8 mouse cellular contexts compared by ENCODE assay signal in the genomic region with DNA sequence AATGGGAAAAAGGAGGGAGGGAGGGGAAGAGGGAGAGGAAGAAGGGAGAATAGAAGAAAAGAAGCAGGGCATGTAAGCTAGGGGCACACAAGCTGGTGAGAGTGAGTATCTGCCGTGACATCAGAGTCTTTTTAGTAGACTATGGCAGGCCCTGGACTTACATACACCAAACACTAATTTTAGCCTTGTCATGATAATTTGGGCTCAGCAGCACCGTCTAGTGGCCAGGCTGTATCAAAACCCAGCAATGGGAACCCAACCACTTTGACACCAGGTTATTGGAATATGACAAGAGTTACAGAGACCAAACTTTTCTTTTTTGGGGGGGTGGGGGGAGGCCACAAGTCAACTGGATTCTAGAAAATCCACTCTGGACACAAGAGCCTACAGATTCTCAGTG. TPM values are rescaled to one million over a fixed set of nuclear protein-coding genes. Genes with fewer than 3 reads are reported as not detected.
DNase-seq lines count a peak whose midpoint lies in the region; TF ChIP-seq lines count a peak whose summit lies in the region.

No protein-coding gene starts in this region.

- no peaks in the 10 kb centered on the region for H3K36me3 ChIP-seq in heart, embryonic 10.5 days
- H3K36me3 ChIP-seq in thymus, adult 2 months (ENCODE audit: control insufficient read depth, insufficient read depth, low read length): no peaks in the 10 kb centered on the region

- WGBS in heart, embryonic 10.5 days: 25% methylated on average over 2 of the region's 2 CpGs
- 15% methylated on average over 2 of the region's 2 CpGs for WGBS in thymus, adult 2 months
- WGBS in lung, adult 2 months: 18% methylated on average over 2 of the region's 2 CpGs

- no peaks in the 10 kb centered on the region for H3K27me3 ChIP-seq in heart, embryonic 10.5 days (ENCODE audit: insufficient read depth, poor library complexity, severe bottlenecking)
- no peaks in the 10 kb centered on the region for H3K27me3 ChIP-seq in thymus, adult 2 months (ENCODE audit: control insufficient read depth, insufficient read depth, low read length)

- DNase-seq in heart, postnatal 10 days: peak; percentile 52 to 70
- DNase-seq in heart, embryonic 10.5 days (ENCODE audit: low spot score): no peak
- DNase-seq in thymus, adult 2 months: peak; percentile 17
- no peak for DNase-seq in thymus, adult 18-20 months
- peak; percentile 1 for DNase-seq in c-Kit-positive CD71-positive TER-119-positive erythroid progenitor cells, embryonic 14.5 days (ENCODE audit: low spot score)
- DNase-seq in lung, adult 2 months: peak; percentile 61
- DNase-seq in ovary, postnatal 14 days (ENCODE audit: low spot score): no peak
- DNase-seq in ovary, adult 18-20 months (ENCODE audit: low spot score): no peak

- H3K27ac ChIP-seq in heart, embryonic 10.5 days: no peak overlapping the region
- no peak overlapping the region for H3K27ac ChIP-seq in thymus, adult 2 months (ENCODE audit: control insufficient read depth, insufficient read depth, low read length)

- TF ChIP-seq POLR2A in thymus, adult 2 months (IDR thresholded peaks at IDR 0.05; ENCODE audit: control insufficient read depth, extremely low read depth, insufficient read depth, low read length, poor library complexity): no peak
- TF ChIP-seq POLR2A in lung, adult 2 months (IDR thresholded peaks at IDR 0.05; ENCODE audit: borderline replicate concordance, extremely low read depth, low read depth, low read length): no peak

- intact Hi-C loops in heart, postnatal 10 days (cut with DNase I): loop anchor here (1.0 kb wide), 1 partner anchor 35 kb away; no protein-coding TSS in a partner anchor

- H3K4me3 ChIP-seq in heart, embryonic 10.5 days: no peak overlapping the region
- H3K4me3 ChIP-seq in thymus, adult 2 months (ENCODE audit: control insufficient read depth, insufficient read depth, low read length): no peak overlapping the region
- H3K4me3 ChIP-seq in lung, adult 2 months (replicated peaks; ENCODE audit: extremely low read depth, low read depth, low read length): no peak overlapping the region

- no peaks in the 10 kb centered on the region; the same call in 1 of the 2 replicates for H3K4me1 ChIP-seq in heart, embryonic 10.5 days
- no peaks in the 10 kb centered on the region for H3K4me1 ChIP-seq in thymus, adult 2 months (replicated peaks; ENCODE audit: control insufficient read depth, insufficient read depth, low read length)
- no peaks in the 10 kb centered on the region for H3K4me1 ChIP-seq in lung, adult 2 months (ENCODE audit: control insufficient read depth, insufficient read depth, low read length)

- no peaks in the 10 kb centered on the region for H3K9me3 ChIP-seq in heart, embryonic 10.5 days

- TF ChIP-seq CTCF in thymus, adult 2 months (IDR thresholded peaks at IDR 0.05; ENCODE audit: borderline replicate concordance, control insufficient read depth, extremely low read depth, insufficient read depth, low read length, poor library complexity): no peak
- TF ChIP-seq CTCF in lung, adult 2 months (IDR thresholded peaks at IDR 0.05; ENCODE audit: insufficient read depth, low read length): peak; percentile 72

RNA-seq across cellular contexts. Expression of a gene that starts 57.0 kb away (rescaled TPM):
- 100 to 1,000 TPM; 216 to 229 TPM for total RNA-seq in heart, postnatal 10 days (2021)
- polyA plus RNA-seq in heart, embryonic 10.5 days (2016; fragmentation: Nextera tagmentation; extraction: Ambion mirVana): 0.26 TPM in 1 of 2 replicates, not detected in the other
- polyA plus RNA-seq in thymus, adult 2 months (2012; rRNA removed): 0.73 and 8.7 TPM in 2 replicates
- 2.5 and 7.9 TPM in 2 replicates for polyA plus RNA-seq in lung, adult 2 months (2012; rRNA removed)

Comparison
In these comparisons a context has a peak if more than half of its experiments do, and no peak if none do; other contexts are left out.
1. DNase-seq: peak in heart, postnatal 10 days (2 of 2), thymus, adult 2 months (single experiment), c-Kit-positive CD71-positive TER-119-positive erythroid progenitor cells, embryonic 14.5 days (single experiment) and lung, adult 2 months (single experiment); none in heart, embryonic 10.5 days (single experiment), thymus, adult 18-20 months (0 of 2), ovary, postnatal 14 days (single experiment) and ovary, adult 18-20 months (single experiment).